Mouse (Mus musculus): ENCODE data around the gene Eif4e2. TPM values are rescaled to one million over a fixed set of nuclear protein-coding genes. Genes with fewer than 3 reads are reported as not detected.

Eif4e2 gene
- polyA plus RNA-seq, 1 experiment from 2014 or later: 150 TPM

GRCm38 (mm10) chr1:87272462-87272861, 58.7 kb downstream of the Eif4e2 start:
- 59% methylated on average over 3 of the region's 3 CpGs for WGBS
- Histone ChIP-seq H3K9me3 (ENCODE audit: control insufficient read depth, low read length) (no peaks in the 10 kb centered on the region), H3K4me1 (ENCODE audit: control insufficient read depth, insufficient read depth, low read length) (peaks cover 19% of the 10 kb centered on the region), H3K4me2 (replicated peaks; ENCODE audit: low read depth, low read length) (no peak overlapping the region), H3K4me3 (ENCODE audit: low read length) (no peak overlapping the region), H3K27me3 (ENCODE audit: control insufficient read depth, insufficient read depth, low read length) (0 out of 2 replicates have a peak, but pooled peaks cover 5% of the 10 kb centered on the region), H3K9ac (ENCODE audit: low read depth, low read length) (no peak overlapping the region), H3K27ac (ENCODE audit: low read depth, low read length) (no peak overlapping the region), H3K36me3 (ENCODE audit: control insufficient read depth, insufficient read depth, low read length) (no peaks in the 10 kb centered on the region)
- ATAC-seq (ENCODE audit: low FRiP score, low TSS enrichment): no peak

- Histone ChIP-seq H3K9ac (ENCODE audit: low read depth, low read length) (no peak overlapping the region), H3K4me1 (ENCODE audit: control insufficient read depth, insufficient read depth, low read length) (peaks cover 19% of the 10 kb centered on the region), H3K36me3 (ENCODE audit: control insufficient read depth, insufficient read depth, low read length) (no peaks in the 10 kb centered on the region), H3K9me3 (ENCODE audit: control insufficient read depth, low read length) (no peaks in the 10 kb centered on the region), H3K4me3 (ENCODE audit: low read length) (no peak overlapping the region), H3K27ac (ENCODE audit: low read depth, low read length) (no peak overlapping the region), H3K27me3 (ENCODE audit: control insufficient read depth, insufficient read depth, low read length) (no peaks in the 10 kb centered on the region), H3K4me2 (replicated peaks; ENCODE audit: low read depth, low read length) (no peak overlapping the region)
- no peak for ATAC-seq (ENCODE audit: low FRiP score, low TSS enrichment)
- 77% methylated on average over 3 of the region's 3 CpGs for WGBS
Measured at GRCm38 (mm10) chr1:87273514-87273942, 59.8 kb downstream of the Eif4e2 start.

GRCm38 (mm10) chr1:87274134-87274533, 60.4 kb downstream of the Eif4e2 start:
- peaks cover 19% of the 10 kb centered on the region for H3K4me1 ChIP-seq (ENCODE audit: control insufficient read depth, insufficient read depth, low read length)
- H3K9me3 ChIP-seq (ENCODE audit: control insufficient read depth, low read length): no peaks in the 10 kb centered on the region
- H3K4me3 ChIP-seq (ENCODE audit: low read length): no peak overlapping the region
- H3K4me2 ChIP-seq (replicated peaks; ENCODE audit: low read depth, low read length): no peak overlapping the region
- no peaks in the 10 kb centered on the region for H3K36me3 ChIP-seq (ENCODE audit: control insufficient read depth, insufficient read depth, low read length)
- WGBS: 63% methylated on average over 4 of the region's 4 CpGs
- H3K9ac ChIP-seq (ENCODE audit: low read depth, low read length): no peak overlapping the region
- no peaks in the 10 kb centered on the region for H3K27me3 ChIP-seq (ENCODE audit: control insufficient read depth, insufficient read depth, low read length)
- no peak for ATAC-seq (ENCODE audit: low FRiP score, low TSS enrichment)
- no peak overlapping the region for H3K27ac ChIP-seq (ENCODE audit: low read depth, low read length)

GRCm38 (mm10) chr1:87275151-87275550, 61.4 kb downstream of the Eif4e2 start:
- WGBS: 64% methylated on average over 12 of the region's 12 CpGs
- no peak overlapping the region for H3K4me3 ChIP-seq (ENCODE audit: low read length)
- H3K4me2 ChIP-seq (replicated peaks; ENCODE audit: low read depth, low read length): no peak overlapping the region
- no peak overlapping the region for H3K27ac ChIP-seq (ENCODE audit: low read depth, low read length)
- ATAC-seq (ENCODE audit: low FRiP score, low TSS enrichment): no peak
- no peaks in the 10 kb centered on the region for H3K27me3 ChIP-seq (ENCODE audit: control insufficient read depth, insufficient read depth, low read length)
- no peaks in the 10 kb centered on the region for H3K36me3 ChIP-seq (ENCODE audit: control insufficient read depth, insufficient read depth, low read length)
- H3K4me1 ChIP-seq (ENCODE audit: control insufficient read depth, insufficient read depth, low read length): peaks cover 16% of the 10 kb centered on the region
- no peak overlapping the region for H3K9ac ChIP-seq (ENCODE audit: low read depth, low read length)
- H3K9me3 ChIP-seq (ENCODE audit: control insufficient read depth, low read length): no peaks in the 10 kb centered on the region

- no peaks in the 10 kb centered on the region for H3K9me3 ChIP-seq (ENCODE audit: control insufficient read depth, low read length)
- H3K36me3 ChIP-seq (ENCODE audit: control insufficient read depth, insufficient read depth, low read length): no peaks in the 10 kb centered on the region
- no peaks in the 10 kb centered on the region for H3K27me3 ChIP-seq (ENCODE audit: control insufficient read depth, insufficient read depth, low read length)
- no peak overlapping the region for H3K4me2 ChIP-seq (replicated peaks; ENCODE audit: low read depth, low read length)
- H3K27ac ChIP-seq (ENCODE audit: low read depth, low read length): no peak overlapping the region
- no peak overlapping the region for H3K4me3 ChIP-seq (ENCODE audit: low read length)
- 42% methylated on average over 2 of the region's 2 CpGs for WGBS
- H3K4me1 ChIP-seq (ENCODE audit: control insufficient read depth, insufficient read depth, low read length): peaks cover 7% of the 10 kb centered on the region
- H3K9ac ChIP-seq (ENCODE audit: low read depth, low read length): no peak overlapping the region
- no peak for ATAC-seq (ENCODE audit: low FRiP score, low TSS enrichment)
Measured at GRCm38 (mm10) chr1:87276056-87276455, 62.3 kb downstream of the Eif4e2 start.

GRCm38 (mm10) chr1:87280281-87280680, 66.6 kb downstream of the Eif4e2 start:
- no peak overlapping the region for H3K27ac ChIP-seq (ENCODE audit: low read depth, low read length)
- H3K27me3 ChIP-seq (ENCODE audit: control insufficient read depth, insufficient read depth, low read length): no peaks in the 10 kb centered on the region
- H3K4me3 ChIP-seq (ENCODE audit: low read length): no peak overlapping the region
- no peaks in the 10 kb centered on the region for H3K4me1 ChIP-seq (ENCODE audit: control insufficient read depth, insufficient read depth, low read length)
- WGBS: 81% methylated on average over 5 of the region's 5 CpGs
- no peak overlapping the region for H3K4me2 ChIP-seq (replicated peaks; ENCODE audit: low read depth, low read length)
- H3K36me3 ChIP-seq (ENCODE audit: control insufficient read depth, insufficient read depth, low read length): no peaks in the 10 kb centered on the region
- no peak for ATAC-seq (ENCODE audit: low FRiP score, low TSS enrichment)
- H3K9ac ChIP-seq (ENCODE audit: low read depth, low read length): no peak overlapping the region
- H3K9me3 ChIP-seq (ENCODE audit: control insufficient read depth, low read length): no peaks in the 10 kb centered on the region

GRCm38 (mm10) chr1:87281599-87282412, 68.1 kb downstream of the Eif4e2 start:
- no peak overlapping the region for H3K4me2 ChIP-seq (replicated peaks; ENCODE audit: low read depth, low read length)
- H3K27me3 ChIP-seq (ENCODE audit: control insufficient read depth, insufficient read depth, low read length): no peaks in the 10 kb centered on the region
- H3K36me3 ChIP-seq (ENCODE audit: control insufficient read depth, insufficient read depth, low read length): no peaks in the 10 kb centered on the region
- no peaks in the 10 kb centered on the region for H3K4me1 ChIP-seq (ENCODE audit: control insufficient read depth, insufficient read depth, low read length)
- ATAC-seq (ENCODE audit: low FRiP score, low TSS enrichment): no peak
- no peak overlapping the region for H3K9ac ChIP-seq (ENCODE audit: low read depth, low read length)
- H3K9me3 ChIP-seq (ENCODE audit: control insufficient read depth, low read length): no peaks in the 10 kb centered on the region
- 21% methylated on average over 20 of the region's 20 CpGs for WGBS
- H3K27ac ChIP-seq (ENCODE audit: low read depth, low read length): no peak overlapping the region
- H3K4me3 ChIP-seq (ENCODE audit: low read length): no peak overlapping the region

- WGBS: 69% methylated on average over 6 of the region's 6 CpGs
- H3K4me2 ChIP-seq (replicated peaks; ENCODE audit: low read depth, low read length): no peak overlapping the region
- no peaks in the 10 kb centered on the region for H3K27me3 ChIP-seq (ENCODE audit: control insufficient read depth, insufficient read depth, low read length)
- no peak overlapping the region for H3K4me3 ChIP-seq (ENCODE audit: low read length)
- H3K4me1 ChIP-seq (ENCODE audit: control insufficient read depth, insufficient read depth, low read length): no peaks in the 10 kb centered on the region
- H3K9me3 ChIP-seq (ENCODE audit: control insufficient read depth, low read length): no peaks in the 10 kb centered on the region
- H3K27ac ChIP-seq (ENCODE audit: low read depth, low read length): no peak overlapping the region
- no peak for ATAC-seq (ENCODE audit: low FRiP score, low TSS enrichment)
- no peaks in the 10 kb centered on the region for H3K36me3 ChIP-seq (ENCODE audit: control insufficient read depth, insufficient read depth, low read length)
- no peak overlapping the region for H3K9ac ChIP-seq (ENCODE audit: low read depth, low read length)
Measured at GRCm38 (mm10) chr1:87282413-87282788, 68.7 kb downstream of the Eif4e2 start.

GRCm38 (mm10) chr1:87283410-87283960, 69.8 kb downstream of the Eif4e2 start:
- 79% methylated on average over 10 of the region's 10 CpGs for WGBS
- Histone ChIP-seq H3K27me3 (ENCODE audit: control insufficient read depth, insufficient read depth, low read length) (no peaks in the 10 kb centered on the region), H3K4me2 (replicated peaks; ENCODE audit: low read depth, low read length) (no peak overlapping the region), H3K36me3 (ENCODE audit: control insufficient read depth, insufficient read depth, low read length) (no peaks in the 10 kb centered on the region), H3K27ac (ENCODE audit: low read depth, low read length) (no peak overlapping the region), H3K4me1 (ENCODE audit: control insufficient read depth, insufficient read depth, low read length) (no peaks in the 10 kb centered on the region), H3K4me3 (ENCODE audit: low read length) (no peak overlapping the region), H3K9me3 (ENCODE audit: control insufficient read depth, low read length) (no peaks in the 10 kb centered on the region), H3K9ac (ENCODE audit: low read depth, low read length) (no peak overlapping the region)
- ATAC-seq (ENCODE audit: low FRiP score, low TSS enrichment): no peak
